Mouse (Mus musculus) spleen, postnatal 36 days (tissue): ENCODE results near the gene Ndufab1.

ENCODE experiments used
- DNase-seq, 2 experiments: peaks; one replicate each; pipeline ENCODE4 v3.0.0; 2022; ENCODE audit warnings: low spot score in 2 of 2, mixed read lengths in 1 of 2

The Ndufab1 gene

DNA sequence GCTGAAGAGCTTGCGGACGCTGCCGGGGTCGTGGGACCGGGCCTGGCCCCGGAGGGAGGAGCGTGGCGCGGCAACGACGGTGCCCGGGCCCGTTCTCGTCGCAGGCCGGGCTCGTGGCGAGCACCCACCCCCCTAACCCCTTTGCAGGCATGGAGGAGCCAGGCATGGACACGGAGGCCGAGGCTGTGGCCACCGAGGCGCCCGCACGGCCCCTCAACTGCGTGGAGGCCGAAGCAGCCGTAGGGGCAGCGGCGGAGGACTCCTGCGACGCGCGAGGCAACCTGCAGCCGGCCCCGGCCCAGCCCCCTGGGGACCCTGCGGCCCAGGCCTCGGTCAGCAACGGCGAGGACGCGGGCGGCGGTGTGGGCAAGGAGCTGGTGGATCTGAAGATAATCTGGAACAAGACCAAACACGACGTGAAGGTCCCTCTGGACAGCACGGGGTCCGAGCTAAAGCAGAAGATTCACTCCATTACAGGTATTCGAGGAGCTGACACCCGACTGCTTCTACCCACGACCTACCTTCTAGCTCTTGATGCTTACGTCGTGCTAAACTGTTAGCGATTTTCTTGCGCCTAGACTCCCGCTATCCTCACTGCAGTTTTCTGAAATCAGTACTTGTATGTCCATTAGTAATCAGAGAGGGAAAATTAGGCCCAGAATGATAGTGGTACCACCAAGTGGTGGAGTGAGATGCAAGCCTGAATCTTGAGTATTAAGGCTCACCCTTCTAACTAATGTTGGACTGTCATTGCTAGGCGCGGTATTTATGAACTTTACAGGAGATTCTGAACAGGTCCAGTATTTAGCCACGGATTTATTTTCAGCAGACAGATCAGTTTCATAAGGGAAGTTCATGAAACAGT is 33.9 kb downstream of the Ndufab1 start:
- DNase-seq = peak in 1 of 2 experiments; percentile 2

DNA sequence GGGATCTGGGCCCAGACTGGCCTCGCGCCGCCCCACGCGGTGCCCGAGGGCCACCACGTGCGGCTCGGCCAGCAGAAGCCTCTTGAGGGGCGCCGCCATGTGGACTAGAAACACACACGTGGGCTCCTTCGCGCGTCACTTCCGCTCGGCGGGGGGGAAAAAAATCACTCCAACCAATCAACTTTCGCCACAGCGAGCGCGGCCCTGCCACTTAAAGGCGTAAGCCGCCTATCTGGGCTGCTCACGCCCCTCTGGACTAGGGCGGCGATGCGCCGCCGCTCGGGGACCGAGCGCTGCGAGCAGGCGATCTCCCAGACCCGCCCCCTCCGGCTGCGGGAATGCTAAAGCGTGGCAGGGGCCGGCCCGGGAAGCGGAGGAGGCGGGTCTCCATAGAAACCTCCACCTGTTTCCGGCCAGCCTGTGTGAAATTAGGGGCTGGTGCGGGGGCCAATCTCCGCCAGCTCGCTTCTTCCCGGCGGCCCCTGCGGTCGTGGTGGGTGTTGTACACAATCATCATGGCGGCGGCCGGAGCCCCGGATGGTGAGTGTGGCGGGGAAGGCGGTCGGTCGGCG is 34.7 kb downstream of the Ndufab1 start, which contains the start of the genes Ubfd1 and Ears2:
Gene Ubfd1 (plus strand): TSS at position 231 of the 572 bp plus-strand sequence.
Gene Ears2 (minus strand): TSS at position 319 of the 572 bp plus-strand sequence.
- peak; percentile 90 to 94 for DNase-seq

DNA sequence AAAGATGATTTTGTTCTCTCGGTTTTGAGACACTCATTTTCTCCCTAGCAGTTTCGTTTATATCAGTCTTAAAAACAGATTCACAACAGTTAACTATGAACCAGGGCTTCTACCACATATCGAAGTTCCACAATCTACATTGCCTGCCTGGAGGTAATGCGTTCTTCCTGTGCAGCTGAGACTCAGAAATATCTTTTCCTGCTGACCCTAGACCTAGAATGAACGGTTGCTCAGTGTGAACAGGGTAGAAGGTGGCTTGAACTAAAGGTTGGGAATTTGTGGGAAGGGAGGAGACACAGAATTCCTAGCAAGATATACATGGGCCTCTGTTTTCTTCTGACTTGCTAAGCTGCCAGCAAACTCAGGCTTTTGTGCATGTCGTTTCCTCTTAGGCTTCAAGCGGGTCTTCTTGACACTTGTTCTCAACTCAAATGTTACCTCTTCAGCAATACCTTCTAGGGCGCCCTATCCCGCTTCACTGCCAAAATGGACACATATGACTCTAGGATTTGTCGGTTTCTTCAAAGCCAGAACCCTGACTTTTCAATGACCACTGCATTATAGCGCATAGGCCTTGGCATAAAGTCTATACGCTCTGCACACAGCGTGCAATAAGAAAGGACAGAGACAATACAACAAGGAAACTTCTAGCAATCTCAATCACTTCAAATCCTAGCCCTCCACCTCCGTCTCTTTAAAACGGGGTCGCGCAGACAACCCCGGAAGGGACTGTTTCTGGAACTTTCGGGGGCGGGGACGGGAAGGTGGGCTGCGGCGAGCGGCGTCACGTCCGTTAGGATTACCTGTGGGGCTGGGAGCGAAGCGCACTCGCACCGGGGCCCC is 35.4 kb downstream of the Ndufab1 start:
- peak in 1 of 2 experiments; percentile 6 for DNase-seq

DNA sequence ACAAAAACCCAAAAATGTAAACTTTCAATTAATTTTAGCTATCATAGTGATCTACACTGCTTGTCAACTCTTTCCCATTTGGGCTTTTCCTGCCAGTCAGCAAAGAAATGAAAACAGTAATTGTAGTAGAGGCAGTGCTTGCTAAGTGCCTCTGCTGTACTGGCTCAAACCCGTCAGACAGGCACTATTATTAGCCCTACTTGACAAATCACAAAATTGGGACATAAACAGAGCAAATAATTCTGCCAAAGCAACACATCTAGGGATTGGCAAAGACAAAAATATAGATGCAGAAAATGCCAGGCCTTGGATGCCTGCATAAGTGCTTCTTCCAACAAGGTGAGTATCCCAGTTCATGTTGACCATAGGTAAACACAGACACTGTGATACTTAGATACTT is 36.0 kb downstream of the Ndufab1 start:
- DNase-seq = no peak

DNA sequence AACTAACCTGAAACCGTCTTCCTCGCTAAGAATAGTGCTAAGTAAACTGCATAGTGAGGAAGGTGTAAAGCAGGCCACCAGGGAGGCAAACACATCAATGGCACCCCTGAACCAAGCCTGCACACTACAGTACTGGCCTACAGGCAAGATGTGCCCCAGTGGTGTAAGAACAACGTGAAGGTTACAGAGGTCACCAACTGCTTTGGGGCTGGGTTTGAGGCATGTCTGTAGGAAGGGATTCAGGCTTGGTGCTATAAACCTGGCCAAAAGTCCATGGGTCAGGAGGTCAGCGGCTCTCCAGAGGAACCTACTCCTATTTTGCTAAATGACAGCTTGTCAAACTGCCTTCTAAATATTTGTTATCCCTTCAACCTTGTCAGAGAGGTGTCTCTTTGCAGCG is 45.1 kb downstream of the Ndufab1 start:
- no peak for DNase-seq

DNA sequence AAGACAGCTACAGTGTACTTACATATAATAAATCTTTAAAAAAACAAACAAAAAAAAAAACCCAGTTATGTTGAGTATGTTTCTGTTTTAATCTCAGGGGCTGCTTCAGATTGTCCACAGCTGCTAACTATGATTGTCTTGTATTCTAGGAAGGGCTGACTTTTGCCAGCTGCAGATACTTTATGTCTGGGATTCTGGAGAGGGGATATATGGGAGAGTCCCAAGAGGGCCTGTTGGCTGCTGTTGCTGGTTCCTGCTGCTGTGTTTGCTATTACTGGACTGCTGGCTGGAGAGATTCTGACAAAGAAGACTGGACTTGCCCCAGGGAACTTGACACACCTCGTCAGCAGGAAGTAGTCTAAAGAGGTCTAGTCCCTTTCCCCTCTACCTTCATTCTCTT is 50.9 kb downstream of the Ndufab1 start:
- DNase-seq = no peak

DNA sequence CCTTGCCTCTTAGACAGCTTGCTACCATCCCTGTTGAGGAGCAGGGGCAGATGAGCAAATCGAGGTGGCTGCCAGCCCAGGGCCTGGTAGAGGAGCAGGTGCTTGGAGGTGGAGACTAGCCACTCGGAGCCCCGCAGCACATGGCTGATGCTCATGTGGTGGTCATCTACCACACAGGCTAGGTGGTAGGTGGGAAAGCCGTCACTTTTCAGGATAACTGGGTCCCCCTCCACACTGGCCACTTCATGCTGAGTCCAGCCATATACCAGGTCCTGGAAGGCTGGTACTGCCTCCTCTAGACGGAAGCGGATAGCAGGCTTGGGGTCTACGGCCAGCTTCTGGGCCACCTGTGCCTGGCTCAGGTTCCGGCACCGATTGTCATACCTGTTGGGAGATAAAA is 53.5 kb downstream of the Ndufab1 start:
- DNase-seq = no peak

DNA sequence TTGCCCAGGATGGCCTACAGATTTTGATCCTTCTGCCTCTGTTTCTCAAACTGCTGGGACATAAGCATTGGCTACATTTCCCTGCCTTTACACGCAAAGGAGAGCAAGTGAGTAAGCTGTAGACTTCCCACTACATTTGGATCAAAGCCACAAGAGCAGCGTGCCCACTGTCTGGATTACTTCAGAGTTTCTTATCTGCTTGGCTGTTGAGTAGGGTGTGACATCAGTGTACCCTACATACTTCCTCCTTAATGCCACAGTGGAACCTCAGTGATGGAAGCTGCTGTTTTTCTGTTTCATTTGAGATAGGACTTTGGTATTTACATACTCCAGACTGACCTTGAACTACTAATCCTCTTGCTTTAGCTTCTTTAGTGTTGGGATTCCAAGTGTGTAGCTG is 54.9 kb downstream of the Ndufab1 start:
- DNase-seq = no peak

DNA sequence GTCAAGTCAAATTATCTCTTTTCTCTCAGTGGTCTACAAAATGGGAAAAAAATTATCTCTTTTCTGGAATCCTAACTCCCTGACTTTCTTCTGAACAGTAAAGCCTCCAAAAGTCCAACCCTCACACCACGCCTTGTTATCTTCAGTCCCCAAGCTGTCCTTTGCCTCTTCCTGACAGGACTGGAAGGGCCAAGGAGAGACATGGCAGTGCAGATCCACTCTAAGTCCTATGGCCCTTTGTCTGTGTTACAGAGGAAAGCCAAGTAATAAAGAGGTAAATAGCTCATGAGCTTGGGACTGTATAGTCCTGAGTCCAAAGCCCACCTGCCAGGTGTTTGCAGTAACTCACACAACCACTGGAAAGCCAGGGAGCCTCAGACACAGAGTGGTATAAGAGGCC is 56.0 kb downstream of the Ndufab1 start:
- DNase-seq = no peak

DNA sequence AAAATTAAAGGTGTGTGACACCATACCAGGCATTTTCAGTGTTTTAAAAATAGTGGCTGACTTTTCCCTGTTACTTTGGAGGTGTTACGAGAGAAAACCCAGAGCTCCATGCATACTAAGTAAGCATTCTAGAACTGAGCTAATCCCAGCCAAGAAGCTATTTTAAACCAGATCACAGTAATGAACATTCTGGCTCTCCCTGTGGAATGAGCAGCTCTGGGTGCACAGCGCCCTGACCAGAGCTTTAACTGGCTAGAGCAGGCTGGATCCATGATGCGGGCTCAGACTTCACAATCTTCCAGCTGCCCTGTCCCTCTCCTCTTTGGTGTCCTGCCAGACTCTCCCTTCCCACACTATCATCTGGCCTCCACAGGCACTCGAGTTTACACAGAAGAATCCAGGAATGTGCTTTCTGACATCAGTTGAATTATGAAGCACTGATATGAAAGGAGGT is 56.5 kb downstream of the Ndufab1 start:
- no peak for DNase-seq

DNA sequence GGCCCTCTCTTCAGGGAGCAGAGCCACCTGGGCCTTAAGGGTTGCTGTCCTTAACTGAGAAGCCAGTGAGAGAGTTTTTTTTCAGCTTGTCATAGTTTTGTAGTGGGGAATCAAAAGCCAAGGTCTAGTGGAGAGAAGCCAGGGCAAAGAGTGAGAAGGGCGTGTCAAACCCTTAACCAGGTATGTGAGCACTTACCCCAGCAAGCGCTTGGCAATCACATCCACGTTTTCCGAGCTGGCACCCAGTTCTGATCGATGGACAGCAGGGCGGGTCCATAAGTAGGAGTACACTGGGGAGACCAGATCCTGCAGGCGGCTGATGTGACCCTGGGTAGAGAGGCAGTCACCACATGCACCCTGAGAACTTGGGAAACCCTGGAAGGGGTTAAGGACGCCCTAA is 57.6 kb downstream of the Ndufab1 start:
- no peak for DNase-seq
